Mouse (Mus musculus): Measurements from ENCODE around the gene Gprc5c. TPM values are rescaled to one million over a fixed set of nuclear protein-coding genes. Genes with fewer than 3 reads are reported as not detected.
A peak's percentile ranks its signal among the peaks of the same experiment; 100 is the strongest.

Gene Gprc5c
- polyA plus RNA-seq, 1 experiment from 2014 or later = 18.0 TPM

- Histone ChIP-seq H3K4me2 (ENCODE audit: low read length) (no peak overlapping the region), H3K4me3 (ENCODE audit: control insufficient read depth in 1 of 2, insufficient read depth in 1 of 2, low read depth in 1 of 2, low read length in 2 of 2) (no peak overlapping the region), H3K9ac (ENCODE audit: low read length) (no peak overlapping the region), H3K27ac (replicated peaks in 1 of 2; ENCODE audit: control insufficient read depth in 1 of 2, insufficient read depth in 1 of 2, low read depth in 2 of 2, low read length in 2 of 2) (no peak overlapping the region), H3K9me3 (ENCODE audit: control insufficient read depth, low read length) (no peaks in the 10 kb centered on the region), H3K27me3 (ENCODE audit: control insufficient read depth, insufficient read depth, low read length) (no peaks in the 10 kb centered on the region), H3K36me3 (ENCODE audit: control insufficient read depth, insufficient read depth, low read length) (no peaks in the 10 kb centered on the region), H3K4me1 (ENCODE audit: control insufficient read depth in 2 of 2, insufficient read depth in 2 of 2, low read length in 2 of 2) (peaks cover 8 to 17% of the 10 kb centered on the region in 2 experiments; a peak in 3 of 4 replicates)
- no peak for ATAC-seq (ENCODE audit: insufficient number of reproducible peaks, insufficient read depth, low FRiP score, low read depth)
- 75% methylated on average over 1 of the region's 1 CpGs for WGBS
Observed at GRCm38 (mm10) chr11:114821325-114821724, 29.6 kb upstream of the Gprc5c start.

DNA sequence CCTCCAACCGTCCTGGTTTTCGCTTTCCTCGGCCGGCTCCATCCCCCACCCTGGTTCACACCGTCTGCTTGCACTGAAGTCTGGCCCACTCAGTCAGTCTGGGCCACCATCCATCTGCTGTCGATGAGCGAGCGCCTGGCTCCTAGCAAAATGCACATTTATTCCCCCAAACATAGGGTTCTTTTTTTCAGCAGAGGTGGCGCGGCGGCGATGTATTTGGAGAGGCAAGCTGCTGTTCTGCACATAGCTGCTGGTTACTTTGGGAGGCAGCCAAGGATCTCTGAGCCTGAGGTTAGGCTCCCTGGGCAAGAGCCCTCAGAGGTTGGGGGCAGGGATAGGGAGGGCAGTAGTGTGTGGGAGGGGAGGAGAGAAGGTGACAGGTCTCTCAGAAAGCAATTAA lies 28.2 kb upstream of the Gprc5c start:
- Histone ChIP-seq H3K36me3 (ENCODE audit: control insufficient read depth, insufficient read depth, low read length) (no peaks in the 10 kb centered on the region), H3K27me3 (ENCODE audit: control insufficient read depth, insufficient read depth, low read length) (no peaks in the 10 kb centered on the region), H3K4me2 (ENCODE audit: low read length) (no peak overlapping the region; the same call in 1 of the 2 replicates), H3K4me3 (ENCODE audit: control insufficient read depth in 1 of 2, insufficient read depth in 1 of 2, low read depth in 1 of 2, low read length in 2 of 2) (no peak overlapping the region), H3K9me3 (ENCODE audit: control insufficient read depth, low read length) (no peaks in the 10 kb centered on the region), H3K27ac (replicated peaks in 1 of 2; ENCODE audit: control insufficient read depth in 1 of 2, insufficient read depth in 1 of 2, low read depth in 2 of 2, low read length in 2 of 2) (peak overlapping the region in 1 of 2 experiments; percentile 25; a peak in 2 of 4 replicates), H3K4me1 (ENCODE audit: control insufficient read depth in 2 of 2, insufficient read depth in 2 of 2, low read length in 2 of 2) (peaks cover 13 to 17% of the 10 kb centered on the region in 2 experiments; a peak in 3 of 4 replicates), H3K9ac (ENCODE audit: low read length) (no peak overlapping the region)
- WGBS = 57% methylated on average over 12 of the region's 12 CpGs
- no peak for ATAC-seq (ENCODE audit: insufficient number of reproducible peaks, insufficient read depth, low FRiP score, low read depth)

DNA sequence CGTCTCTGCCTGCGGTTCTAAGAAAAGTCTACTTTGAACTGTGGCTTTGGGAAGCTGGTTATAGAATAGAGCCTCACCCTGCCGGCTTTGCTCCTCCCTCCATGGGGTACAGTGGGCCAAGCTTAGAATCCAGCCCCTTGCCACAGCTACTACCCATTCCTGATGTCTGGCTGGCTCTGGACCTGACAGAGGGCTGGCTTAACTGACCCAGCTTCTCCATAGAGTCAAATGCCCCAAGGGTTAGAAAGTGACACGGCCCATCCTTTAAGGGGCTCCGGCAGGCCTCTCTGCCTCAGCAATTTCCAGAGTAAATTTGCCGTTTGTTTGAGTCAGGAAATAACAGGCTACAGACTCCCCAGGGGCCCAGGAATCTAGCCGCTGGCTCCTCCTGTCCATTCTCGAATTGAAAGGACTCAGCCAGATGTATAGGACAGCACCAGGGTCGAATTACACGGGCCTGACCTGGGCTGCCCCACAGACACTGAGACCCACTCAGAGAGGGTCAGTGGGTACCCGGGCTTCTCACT lies 27.7 kb upstream of the Gprc5c start:
- no peaks in the 10 kb centered on the region for H3K36me3 ChIP-seq (ENCODE audit: control insufficient read depth, insufficient read depth, low read length)
- no peak overlapping the region; the same call in 1 of the 2 replicates for H3K4me2 ChIP-seq (ENCODE audit: low read length)
- ATAC-seq (ENCODE audit: insufficient number of reproducible peaks, insufficient read depth, low FRiP score, low read depth) = no peak
- peaks cover 13 to 17% of the 10 kb centered on the region in 2 experiments; a peak in 3 of 4 replicates for H3K4me1 ChIP-seq (ENCODE audit: control insufficient read depth in 2 of 2, insufficient read depth in 2 of 2, low read length in 2 of 2)
- no peak overlapping the region for H3K4me3 ChIP-seq (ENCODE audit: control insufficient read depth in 1 of 2, insufficient read depth in 1 of 2, low read depth in 1 of 2, low read length in 2 of 2)
- H3K9ac ChIP-seq (ENCODE audit: low read length) = no peak overlapping the region
- no peaks in the 10 kb centered on the region for H3K27me3 ChIP-seq (ENCODE audit: control insufficient read depth, insufficient read depth, low read length)
- 17% methylated on average over 11 of the region's 11 CpGs for WGBS
- H3K9me3 ChIP-seq (ENCODE audit: control insufficient read depth, low read length) = no peaks in the 10 kb centered on the region
- peak overlapping the region; percentile 25 to 30; a peak in 2 of 4 replicates for H3K27ac ChIP-seq (replicated peaks in 1 of 2; ENCODE audit: control insufficient read depth in 1 of 2, insufficient read depth in 1 of 2, low read depth in 2 of 2, low read length in 2 of 2)

GRCm38 (mm10) chr11:114826686-114827085 lies 24.3 kb upstream of the Gprc5c start:
- WGBS = 19% methylated on average over 5 of the region's 5 CpGs
- H3K27me3 ChIP-seq (ENCODE audit: control insufficient read depth, insufficient read depth, low read length) = no peaks in the 10 kb centered on the region
- no peak overlapping the region for H3K4me2 ChIP-seq (ENCODE audit: low read length)
- H3K9ac ChIP-seq (ENCODE audit: low read length) = no peak overlapping the region
- peaks cover 27 to 28% of the 10 kb centered on the region in 2 experiments for H3K4me1 ChIP-seq (ENCODE audit: control insufficient read depth in 2 of 2, insufficient read depth in 2 of 2, low read length in 2 of 2)
- ATAC-seq (ENCODE audit: insufficient number of reproducible peaks, insufficient read depth, low FRiP score, low read depth) = no peak
- no peak overlapping the region for H3K4me3 ChIP-seq (ENCODE audit: control insufficient read depth in 1 of 2, insufficient read depth in 1 of 2, low read depth in 1 of 2, low read length in 2 of 2)
- no peaks in the 10 kb centered on the region for H3K36me3 ChIP-seq (ENCODE audit: control insufficient read depth, insufficient read depth, low read length)
- H3K27ac ChIP-seq (replicated peaks in 1 of 2; ENCODE audit: control insufficient read depth in 1 of 2, insufficient read depth in 1 of 2, low read depth in 2 of 2, low read length in 2 of 2) = peak overlapping the region in 1 of 2 experiments; percentile 29; a peak in 2 of 4 replicates
- H3K9me3 ChIP-seq (ENCODE audit: control insufficient read depth, low read length) = no peaks in the 10 kb centered on the region

DNA sequence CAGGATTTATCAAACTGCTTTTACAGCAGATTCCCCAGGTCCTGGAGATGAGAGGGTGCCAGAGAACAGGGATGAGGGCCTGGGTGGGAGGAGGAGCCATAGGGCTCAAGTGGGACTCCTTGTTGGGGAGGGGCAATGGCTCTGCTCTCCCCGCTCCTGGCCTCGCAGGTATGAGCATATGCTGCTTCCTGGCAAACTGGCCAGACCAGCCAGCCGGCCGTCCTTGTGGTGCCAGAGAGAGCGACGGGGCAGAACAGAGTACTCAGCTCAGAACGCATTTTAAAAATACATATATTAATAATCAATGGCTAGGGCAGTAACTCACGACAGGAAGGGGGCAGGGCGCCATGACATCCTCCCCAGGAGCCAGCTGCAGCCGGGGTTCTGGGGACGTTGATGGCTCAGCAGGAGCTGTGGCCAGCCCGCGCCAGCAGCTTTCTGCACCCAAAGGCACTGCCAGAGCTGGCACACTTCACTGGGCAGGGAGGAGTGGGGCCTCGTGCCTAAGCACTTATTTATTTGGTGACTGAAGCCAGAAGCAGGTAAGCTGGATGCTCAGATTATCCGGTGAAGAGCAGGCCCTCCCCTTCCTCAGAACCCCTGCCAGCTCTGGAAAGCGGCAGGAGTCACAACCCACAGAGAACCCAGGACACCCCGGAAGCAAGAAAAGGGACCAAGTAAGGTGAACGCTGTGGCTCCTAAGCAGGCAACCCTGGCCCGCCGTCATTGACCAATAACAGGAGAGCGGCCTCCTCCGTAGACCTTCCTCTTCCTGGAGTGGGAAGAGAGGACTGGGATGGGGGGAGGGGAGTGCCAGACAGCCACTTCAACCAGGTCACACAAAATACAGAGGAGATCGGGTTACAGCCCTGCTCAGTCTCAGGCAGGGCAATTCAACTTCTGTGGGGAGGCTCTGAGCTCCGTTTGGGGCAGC lies 21.2 kb upstream of the Gprc5c start:
- peak; percentile 85 for ATAC-seq (ENCODE audit: insufficient number of reproducible peaks, insufficient read depth, low FRiP score, low read depth)
- peak overlapping the region; percentile 47 for H3K9ac ChIP-seq (ENCODE audit: low read length)
- 7% methylated on average over 24 of the region's 24 CpGs for WGBS
- H3K27ac ChIP-seq (replicated peaks in 1 of 2; ENCODE audit: control insufficient read depth in 1 of 2, insufficient read depth in 1 of 2, low read depth in 2 of 2, low read length in 2 of 2) = peak overlapping the region; percentile 91 to 92
- H3K36me3 ChIP-seq (ENCODE audit: control insufficient read depth, insufficient read depth, low read length) = no peaks in the 10 kb centered on the region
- peak overlapping the region; percentile 24 to 38 for H3K4me3 ChIP-seq (ENCODE audit: control insufficient read depth in 1 of 2, insufficient read depth in 1 of 2, low read depth in 1 of 2, low read length in 2 of 2)
- peak overlapping the region; percentile 62 for H3K4me2 ChIP-seq (ENCODE audit: low read length)
- H3K4me1 ChIP-seq (ENCODE audit: control insufficient read depth in 2 of 2, insufficient read depth in 2 of 2, low read length in 2 of 2) = peaks cover 16 to 19% of the 10 kb centered on the region in 2 experiments
- no peaks in the 10 kb centered on the region for H3K27me3 ChIP-seq (ENCODE audit: control insufficient read depth, insufficient read depth, low read length)
- no peaks in the 10 kb centered on the region for H3K9me3 ChIP-seq (ENCODE audit: control insufficient read depth, low read length)

GRCm38 (mm10) chr11:114830433-114830773 lies 20.5 kb upstream of the Gprc5c start:
- no peak for ATAC-seq (ENCODE audit: insufficient number of reproducible peaks, insufficient read depth, low FRiP score, low read depth)
- Histone ChIP-seq H3K4me3 (ENCODE audit: control insufficient read depth in 1 of 2, insufficient read depth in 1 of 2, low read depth in 1 of 2, low read length in 2 of 2) (peak overlapping the region; percentile 17 to 24), H3K36me3 (ENCODE audit: control insufficient read depth, insufficient read depth, low read length) (no peaks in the 10 kb centered on the region), H3K9me3 (ENCODE audit: control insufficient read depth, low read length) (no peaks in the 10 kb centered on the region), H3K4me2 (ENCODE audit: low read length) (peak overlapping the region; percentile 62), H3K9ac (ENCODE audit: low read length) (peak overlapping the region; percentile 47), H3K27me3 (ENCODE audit: control insufficient read depth, insufficient read depth, low read length) (no peaks in the 10 kb centered on the region), H3K4me1 (ENCODE audit: control insufficient read depth in 2 of 2, insufficient read depth in 2 of 2, low read length in 2 of 2) (peaks cover 16 to 19% of the 10 kb centered on the region in 2 experiments), H3K27ac (replicated peaks in 1 of 2; ENCODE audit: control insufficient read depth in 1 of 2, insufficient read depth in 1 of 2, low read depth in 2 of 2, low read length in 2 of 2) (peak overlapping the region; percentile 91 to 92)
- WGBS = 18% methylated on average over 8 of the region's 8 CpGs

GRCm38 (mm10) chr11:114833166-114833565 lies 17.8 kb upstream of the Gprc5c start:
- no peak overlapping the region for H3K9ac ChIP-seq (ENCODE audit: low read length)
- H3K4me1 ChIP-seq (ENCODE audit: control insufficient read depth in 2 of 2, insufficient read depth in 2 of 2, low read length in 2 of 2) = peaks cover 14 to 17% of the 10 kb centered on the region in 2 experiments
- H3K9me3 ChIP-seq (ENCODE audit: control insufficient read depth, low read length) = 0 out of 2 replicates have a peak, but pooled peaks cover 3% of the 10 kb centered on the region
- ATAC-seq (ENCODE audit: insufficient number of reproducible peaks, insufficient read depth, low FRiP score, low read depth) = no peak
- H3K36me3 ChIP-seq (ENCODE audit: control insufficient read depth, insufficient read depth, low read length) = no peaks in the 10 kb centered on the region
- H3K27me3 ChIP-seq (ENCODE audit: control insufficient read depth, insufficient read depth, low read length) = no peaks in the 10 kb centered on the region
- WGBS = 38% methylated on average over 5 of the region's 5 CpGs
- no peak overlapping the region for H3K4me2 ChIP-seq (ENCODE audit: low read length)
- 0 out of 4 replicates have a peak overlapping the region, but pooled peaks of 1 of the 2 experiments have one; percentile 12 for H3K27ac ChIP-seq (replicated peaks in 1 of 2; ENCODE audit: control insufficient read depth in 1 of 2, insufficient read depth in 1 of 2, low read depth in 2 of 2, low read length in 2 of 2)
- no peak overlapping the region for H3K4me3 ChIP-seq (ENCODE audit: control insufficient read depth in 1 of 2, insufficient read depth in 1 of 2, low read depth in 1 of 2, low read length in 2 of 2)

All from heart, embryonic 14.5 days (tissue).